Mouse (Mus musculus): ENCODE measurements at regions not wholly inside any gene's neighbourhood (a gene's known extent, or its start where the extent isn't known, plus 50 kb on each side); places are given as distances from the start of the nearest gene placed in this dataset.

- no peak for TF ChIP-seq CTCF (IDR thresholded peaks at IDR 0.05; ENCODE audit: low read depth, low read length)
- TF ChIP-seq EP300 (IDR thresholded peaks at IDR 0.05; ENCODE audit: insufficient read depth, low read depth, low read length) = no peak
- TF ChIP-seq POLR2A (IDR thresholded peaks at IDR 0.05; ENCODE audit: insufficient read depth, low read length) = no peak
These were observed 333.2 kb upstream of the Mctp2 start for GRCm38 (mm10) chr7:72639566-72639965.
